Mouse (Mus musculus): Measurements from ENCODE around the gene Pafah1b2. TPM values are rescaled to one million over a fixed set of nuclear protein-coding genes. Genes with fewer than 3 reads are reported as not detected.
A peak's percentile ranks its signal among the peaks of the same experiment; 100 is the strongest.

Gene Pafah1b2
- polyA plus RNA-seq, 1 experiment = 111 TPM

- WGBS = under 1% methylated on average over 4 of the region's 4 CpGs
- peak; percentile 68 to 74 for DNase-seq
- H3K4me3 ChIP-seq (replicated peaks; ENCODE audit: insufficient read depth, low read depth, low read length) = peak overlapping the region; percentile 79
- H3K27me3 ChIP-seq (ENCODE audit: control insufficient read depth, insufficient read depth, low read length) = no peaks in the 10 kb centered on the region
- no peak for TF ChIP-seq POLR2A (IDR thresholded peaks at IDR 0.05; ENCODE audit: borderline replicate concordance, insufficient read depth, low read length)
- TF ChIP-seq CTCF (IDR thresholded peaks at IDR 0.05; ENCODE audit: borderline replicate concordance, insufficient read depth, low read depth, low read length) = no peak
- H3K27ac ChIP-seq (ENCODE audit: insufficient read depth, low read length) = peak overlapping the region; percentile 75; the same call in 1 of the 2 replicates
- no peaks in the 10 kb centered on the region; the same call in 1 of the 2 replicates for H3K4me1 ChIP-seq (ENCODE audit: control insufficient read depth, insufficient read depth, low read length)
These were observed 27.3 kb downstream of the Pafah1b2 start for GRCm38 (mm10) chr9:45985229-45985567.

DNA sequence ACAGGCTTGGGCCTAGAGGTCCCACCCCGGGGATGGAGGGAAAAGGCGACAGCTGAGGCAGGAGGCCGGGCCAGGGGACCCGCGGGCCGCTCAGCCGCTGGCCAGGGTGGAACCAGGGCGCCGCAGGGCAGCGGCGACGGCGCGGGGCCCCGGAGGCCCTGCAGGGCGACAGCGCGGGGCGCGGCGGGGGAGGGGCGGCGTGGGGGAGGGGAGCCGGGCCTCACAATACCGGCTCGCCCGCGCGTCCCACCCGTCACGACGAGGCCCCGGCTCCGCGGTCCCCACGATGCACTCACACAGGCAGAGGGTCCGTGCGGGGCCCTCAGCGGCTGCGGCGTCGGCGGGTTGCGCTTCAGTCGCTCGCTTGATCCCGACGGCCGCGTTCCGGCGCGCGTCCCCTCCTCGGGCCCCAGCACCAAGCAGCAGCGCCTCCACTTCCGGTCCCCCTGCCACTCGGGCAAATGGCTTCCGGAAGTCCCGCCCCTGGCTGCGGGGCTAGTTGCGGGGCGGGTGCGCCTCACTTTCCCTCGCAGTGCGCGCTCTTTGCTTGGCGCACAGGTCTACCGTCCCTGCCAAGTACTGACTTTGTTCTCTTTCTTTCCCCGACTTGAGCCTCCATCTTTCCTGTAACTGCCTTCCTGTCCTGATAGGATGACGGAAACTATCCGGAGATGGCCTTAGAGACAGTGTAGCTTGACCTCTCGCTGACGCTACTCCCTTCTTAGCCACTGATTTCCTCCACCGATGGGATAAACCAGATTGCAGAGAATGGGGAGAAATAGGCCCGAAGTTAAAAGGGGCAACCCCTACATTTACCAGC, 27.9 kb downstream of the Pafah1b2 start:
- no peaks in the 10 kb centered on the region; the same call in 1 of the 2 replicates for H3K4me1 ChIP-seq (ENCODE audit: control insufficient read depth, insufficient read depth, low read length)
- peak overlapping the region; percentile 79 for H3K4me3 ChIP-seq (replicated peaks; ENCODE audit: insufficient read depth, low read depth, low read length)
- peak; percentile 92 to 93 for DNase-seq
- WGBS = 1% methylated on average over 69 of the region's 76 CpGs
- H3K27me3 ChIP-seq (ENCODE audit: control insufficient read depth, insufficient read depth, low read length) = no peaks in the 10 kb centered on the region
- TF ChIP-seq POLR2A (IDR thresholded peaks at IDR 0.05; ENCODE audit: borderline replicate concordance, insufficient read depth, low read length) = peak; percentile 93
- TF ChIP-seq CTCF (IDR thresholded peaks at IDR 0.05; ENCODE audit: borderline replicate concordance, insufficient read depth, low read depth, low read length) = no peak
- H3K27ac ChIP-seq (ENCODE audit: insufficient read depth, low read length) = peak overlapping the region; percentile 75

GRCm38 (mm10) chr9:45983676-45984408, 28.6 kb downstream of the Pafah1b2 start:
- WGBS = under 1% methylated on average over 23 of the region's 23 CpGs
- Histone ChIP-seq H3K4me3 (replicated peaks; ENCODE audit: insufficient read depth, low read depth, low read length) (peak overlapping the region; percentile 79), H3K27ac (ENCODE audit: insufficient read depth, low read length) (peak overlapping the region; percentile 41; the same call in 1 of the 2 replicates), H3K4me1 (ENCODE audit: control insufficient read depth, insufficient read depth, low read length) (no peaks in the 10 kb centered on the region; the same call in 1 of the 2 replicates), H3K27me3 (ENCODE audit: control insufficient read depth, insufficient read depth, low read length) (no peaks in the 10 kb centered on the region)
- TF ChIP-seq CTCF (IDR thresholded peaks at IDR 0.05; ENCODE audit: borderline replicate concordance, insufficient read depth, low read depth, low read length) = no peak
- TF ChIP-seq POLR2A (IDR thresholded peaks at IDR 0.05; ENCODE audit: borderline replicate concordance, insufficient read depth, low read length) = no peak
- peak; percentile 53 to 59 for DNase-seq

- no peaks in the 10 kb centered on the region; the same call in 1 of the 2 replicates for H3K4me1 ChIP-seq (ENCODE audit: control insufficient read depth, insufficient read depth, low read length)
- H3K27me3 ChIP-seq (ENCODE audit: control insufficient read depth, insufficient read depth, low read length) = no peaks in the 10 kb centered on the region
- TF ChIP-seq POLR2A (IDR thresholded peaks at IDR 0.05; ENCODE audit: borderline replicate concordance, insufficient read depth, low read length) (no peak), CTCF (IDR thresholded peaks at IDR 0.05; ENCODE audit: borderline replicate concordance, insufficient read depth, low read depth, low read length) (no peak)
- DNase-seq = no peak
- no peak overlapping the region for H3K4me3 ChIP-seq (replicated peaks; ENCODE audit: insufficient read depth, low read depth, low read length)
- H3K27ac ChIP-seq (ENCODE audit: insufficient read depth, low read length) = no peak overlapping the region
These were observed 31.2 kb downstream of the Pafah1b2 start for GRCm38 (mm10) chr9:45981331-45981730.

GRCm38 (mm10) chr9:45980611-45981010, 31.9 kb downstream of the Pafah1b2 start:
- Histone ChIP-seq H3K27ac (ENCODE audit: insufficient read depth, low read length) (no peak overlapping the region), H3K4me3 (replicated peaks; ENCODE audit: insufficient read depth, low read depth, low read length) (no peak overlapping the region), H3K4me1 (ENCODE audit: control insufficient read depth, insufficient read depth, low read length) (no peaks in the 10 kb centered on the region; the same call in 1 of the 2 replicates), H3K27me3 (ENCODE audit: control insufficient read depth, insufficient read depth, low read length) (no peaks in the 10 kb centered on the region)
- no peak for DNase-seq
- 69% methylated on average over 1 of the region's 1 CpGs for WGBS
- TF ChIP-seq POLR2A (IDR thresholded peaks at IDR 0.05; ENCODE audit: borderline replicate concordance, insufficient read depth, low read length) = no peak
- no peak for TF ChIP-seq CTCF (IDR thresholded peaks at IDR 0.05; ENCODE audit: borderline replicate concordance, insufficient read depth, low read depth, low read length)

DNA sequence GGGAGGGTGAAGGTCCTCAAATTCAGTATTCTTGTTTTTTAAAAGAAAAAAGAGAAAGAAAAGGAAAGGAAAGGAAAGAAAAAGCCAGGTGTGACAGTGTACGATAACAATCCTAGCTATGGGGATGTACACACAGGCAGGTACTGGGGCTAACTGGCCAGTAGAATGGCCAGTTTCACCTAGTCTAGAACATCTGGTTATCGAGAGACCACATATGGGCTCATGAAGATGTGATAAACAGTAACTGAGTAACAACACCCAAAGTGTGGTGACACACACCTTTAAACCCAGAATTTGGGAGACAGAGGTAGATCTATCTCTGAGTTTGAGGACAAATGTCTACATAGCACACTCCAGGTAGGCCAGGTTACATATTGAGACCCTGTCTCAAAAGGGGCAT, 32.7 kb downstream of the Pafah1b2 start:
- WGBS = 92% methylated on average over 2 of the region's 2 CpGs
- TF ChIP-seq CTCF (IDR thresholded peaks at IDR 0.05; ENCODE audit: borderline replicate concordance, insufficient read depth, low read depth, low read length) (no peak), POLR2A (IDR thresholded peaks at IDR 0.05; ENCODE audit: borderline replicate concordance, insufficient read depth, low read length) (no peak)
- no peak for DNase-seq

DNA sequence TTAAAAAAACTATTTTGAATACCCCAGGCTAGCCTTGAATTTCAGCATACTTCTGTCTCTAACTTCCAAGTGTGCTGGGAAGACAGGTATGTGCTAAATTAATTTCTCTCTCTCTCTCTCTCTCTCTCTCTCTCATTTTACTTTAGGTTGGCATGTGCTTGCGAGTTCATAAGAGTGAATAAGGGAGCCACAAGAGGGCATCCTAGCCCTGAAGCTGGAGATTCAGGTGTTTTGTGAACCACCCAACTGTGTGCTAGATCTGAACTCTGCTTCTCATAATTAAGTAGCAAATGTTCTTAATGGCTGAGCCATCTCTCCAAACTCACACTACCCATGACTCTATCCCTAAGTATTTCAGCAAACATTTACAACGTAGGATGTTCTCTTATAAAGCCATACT, 35.6 kb downstream of the Pafah1b2 start:
- Histone ChIP-seq H3K4me3 (replicated peaks; ENCODE audit: insufficient read depth, low read depth, low read length) (no peak overlapping the region), H3K27me3 (ENCODE audit: control insufficient read depth, insufficient read depth, low read length) (no peaks in the 10 kb centered on the region), H3K4me1 (ENCODE audit: control insufficient read depth, insufficient read depth, low read length) (no peaks in the 10 kb centered on the region), H3K27ac (ENCODE audit: insufficient read depth, low read length) (no peak overlapping the region)
- WGBS = 73% methylated on average over 2 of the region's 2 CpGs
- DNase-seq = no peak
- TF ChIP-seq CTCF (IDR thresholded peaks at IDR 0.05; ENCODE audit: borderline replicate concordance, insufficient read depth, low read depth, low read length) = peak; percentile 14; the same call in 1 of the 2 replicates
- TF ChIP-seq POLR2A (IDR thresholded peaks at IDR 0.05; ENCODE audit: borderline replicate concordance, insufficient read depth, low read length) = no peak

More for the DNA sequence above, 32.7 kb downstream of the Pafah1b2 start:
- Histone ChIP-seq H3K27ac (ENCODE audit: insufficient read depth, low read length) (no peak overlapping the region), H3K4me3 (replicated peaks; ENCODE audit: insufficient read depth, low read depth, low read length) (no peak overlapping the region), H3K27me3 (ENCODE audit: control insufficient read depth, insufficient read depth, low read length) (no peaks in the 10 kb centered on the region), H3K4me1 (ENCODE audit: control insufficient read depth, insufficient read depth, low read length) (no peaks in the 10 kb centered on the region)
